Mouse (Mus musculus) myocyte (in vitro differentiated cells): ENCODE results near the gene Dvl3.

Experiments used
- E2F4 ChIP-seq: IDR thresholded peaks from one replicate; pipeline ENCODE4 v1.6.1; 2011; ENCODE audit warnings: mild to moderate bottlenecking, control low read depth, moderate library complexity; ENCODE audit not compliant: insufficient read depth
- MAX ChIP-seq: IDR thresholded peaks from one replicate; pipeline ENCODE4 v1.6.1; 2011; ENCODE audit warnings: low read depth, mild to moderate bottlenecking, control low read depth
- MYOD1 ChIP-seq, 3 experiments: IDR thresholded peaks; one replicate each; pipeline ENCODE4 v1.6.1; 2011; ENCODE audit warnings: control low read depth in 2 of 3, low read depth in 2 of 3, mild to moderate bottlenecking in 2 of 3, moderate library complexity in 1 of 3; ENCODE audit not compliant: insufficient read length in 2 of 3, control insufficient read depth in 1 of 3
- MYOG ChIP-seq, 3 experiments: IDR thresholded peaks; one replicate each; pipeline ENCODE4 v1.6.1; 2011; ENCODE audit warnings: control low read depth in 2 of 3, low read depth in 2 of 3, mild to moderate bottlenecking in 2 of 3; ENCODE audit not compliant: insufficient read length in 2 of 3, control insufficient read depth in 1 of 3, insufficient read depth in 1 of 3
- POLR2A ChIP-seq: IDR thresholded peaks from one replicate; pipeline ENCODE4 v1.6.1; 2011; ENCODE audit warnings: low read depth, mild to moderate bottlenecking, control low read depth, moderate library complexity; ENCODE audit not compliant: insufficient read length
- POLR2AphosphoS2 ChIP-seq: IDR thresholded peaks from one replicate; pipeline ENCODE4 v1.6.1; 2011; ENCODE audit warnings: low read depth, control low read depth; ENCODE audit not compliant: insufficient read length
- REST ChIP-seq: IDR thresholded peaks from one replicate; pipeline ENCODE4 v1.6.1; 2011; ENCODE audit warnings: mild to moderate bottlenecking, control low read depth, moderate library complexity; ENCODE audit not compliant: insufficient read depth, insufficient read length
- TCF12 ChIP-seq: IDR thresholded peaks from one replicate; pipeline ENCODE4 v1.6.1; 2011; ENCODE audit warnings: mild to moderate bottlenecking, control low read depth; ENCODE audit not compliant: poor library complexity, insufficient read depth, severe bottlenecking
- USF1 ChIP-seq: IDR thresholded peaks from one replicate; pipeline ENCODE4 v1.6.1; 2011; ENCODE audit warnings: low read depth, mild to moderate bottlenecking, control low read depth, moderate library complexity

DNA sequence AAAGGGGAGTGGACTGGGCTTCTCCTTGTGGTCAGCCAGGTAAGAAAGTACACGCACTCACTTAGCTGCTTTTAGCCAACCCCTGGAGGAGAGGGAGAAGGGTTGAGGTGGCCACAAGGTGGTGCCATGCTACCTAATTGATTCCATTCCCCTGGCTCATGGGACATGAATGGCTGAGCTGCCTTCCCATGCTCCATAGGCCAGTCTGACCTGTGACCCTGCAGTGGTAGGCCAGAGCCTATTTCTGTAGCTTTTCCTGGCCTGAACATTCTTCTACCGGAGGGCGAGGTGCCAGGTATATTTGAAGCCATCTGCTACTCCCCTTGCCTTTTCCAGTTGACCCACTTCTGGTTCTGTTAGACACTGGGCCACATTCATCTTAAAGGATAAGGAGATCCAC is 7.4 kb upstream of the Dvl3 start:
- TF ChIP-seq POLR2A (no peak), REST (no peak), USF1 (no peak), POLR2AphosphoS2 (no peak), MYOG (IDR thresholded peaks at IDR 0.05; ENCODE audit: control insufficient read depth in 1 of 3, insufficient read depth in 1 of 3, insufficient read length in 2 of 3, low read depth in 2 of 3) (no peak), MYOD1 (IDR thresholded peaks at IDR 0.05; ENCODE audit: control insufficient read depth in 1 of 3, insufficient read length in 2 of 3, low read depth in 2 of 3) (no peak), E2F4 (no peak), MAX (no peak), TCF12 (no peak)
